Mouse (Mus musculus) T-helper 1 cell (primary cell): Measurements from ENCODE around the gene Rhov.

Source experiments
- in situ Hi-C: fragments of 300-600 bp; cut with MboI, MseI; formaldehyde crosslinking; loops from one replicate; pipeline ENCODE4 v1.15.1; 2025; ENCODE audit warnings: high pct_unique_total_duplicates

The Rhov gene

GRCm38 (mm10) chr2:119292281-119292680 lies 21.2 kb upstream of the Rhov start:
- in situ Hi-C loops: loop anchor here (5.0 kb wide), 1 partner anchor 255 kb away; no protein-coding TSS in a partner anchor

DNA sequence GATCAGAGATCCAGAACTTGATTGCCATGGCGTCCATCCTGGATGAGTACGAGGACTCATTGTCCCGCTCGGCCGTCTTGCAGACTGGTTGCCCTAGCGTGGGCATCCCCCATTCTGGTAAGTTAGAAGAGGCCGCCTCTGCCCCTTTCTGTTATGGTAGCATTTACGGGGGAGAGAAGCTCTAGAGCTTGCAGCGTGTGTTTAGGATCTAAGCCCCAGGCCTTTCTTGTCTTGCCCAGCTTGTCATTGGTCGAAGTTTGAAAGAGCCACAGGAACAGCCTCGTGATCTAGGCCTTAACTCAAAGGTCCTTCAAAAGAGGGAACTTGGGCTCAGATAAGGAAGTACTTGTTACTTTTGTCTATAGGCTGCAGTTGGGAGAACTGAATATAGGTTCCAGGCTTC lies 17.9 kb upstream of the Rhov start:
- in situ Hi-C loops: no loop called here

GRCm38 (mm10) chr2:119288270-119288882 lies 17.3 kb upstream of the Rhov start, which contains the start of gene Vps18:
Gene Vps18 (plus strand): TSS chr2:119288740.
- in situ Hi-C loops: no loop called here

DNA sequence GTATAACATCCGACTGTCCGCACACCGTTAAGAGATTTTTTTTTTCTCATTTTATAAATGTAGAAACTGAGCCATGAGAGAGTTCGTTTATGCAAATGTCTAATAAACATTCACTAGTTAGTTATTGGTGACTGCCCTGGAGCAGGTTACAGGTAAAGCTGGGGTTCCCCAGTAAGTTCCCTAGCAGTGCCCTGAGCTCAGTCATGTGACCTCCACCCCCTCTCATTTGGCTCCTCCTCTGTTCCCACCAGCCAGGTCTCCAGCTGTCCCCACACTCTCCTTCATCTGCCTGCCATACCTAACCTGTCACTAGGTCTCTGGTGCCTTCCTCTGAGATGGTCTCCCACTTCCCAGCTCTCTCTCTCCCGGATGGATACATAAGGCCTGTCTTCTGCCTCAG lies 16.3 kb upstream of the Rhov start:
- in situ Hi-C loops: no loop called here

DNA sequence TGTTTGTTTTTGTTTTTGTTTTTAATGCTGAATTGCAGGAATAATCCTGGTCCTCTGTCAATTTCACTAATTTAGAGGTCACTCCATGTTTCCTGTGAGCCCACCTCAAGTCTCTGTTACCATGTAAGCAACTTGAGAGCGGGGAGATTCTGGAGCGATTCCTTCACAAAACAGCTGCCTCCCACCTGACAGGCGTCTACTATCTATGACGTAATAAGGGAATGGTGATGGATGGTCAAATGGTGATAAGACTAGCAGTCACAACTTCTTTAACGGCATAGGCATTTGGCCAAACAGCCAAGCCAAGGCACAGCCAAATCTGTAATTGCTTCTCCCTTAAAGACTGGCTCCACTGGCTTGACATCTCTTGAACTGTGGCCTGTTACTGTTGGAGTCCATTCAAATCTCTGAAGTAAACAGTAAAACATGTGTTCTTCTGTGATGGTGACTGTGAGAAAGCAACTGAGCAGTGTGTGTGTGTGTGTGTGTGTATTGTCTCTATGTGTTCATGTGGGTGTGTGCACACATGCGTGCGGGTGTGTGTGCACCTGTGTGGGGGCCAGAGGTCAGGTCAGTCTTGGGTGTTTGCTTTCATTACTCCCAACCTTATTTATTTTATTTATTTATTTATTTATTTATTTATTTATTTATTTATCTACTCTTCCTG lies 11.0 kb upstream of the Rhov start:
- in situ Hi-C loops: loop anchor here (5.0 kb wide), 1 partner anchor 265 kb away; no protein-coding TSS in a partner anchor

- in situ Hi-C loops: no loop called here
Observed at GRCm38 (mm10) chr2:119277810-119278209, 6.7 kb upstream of the Rhov start.

DNA sequence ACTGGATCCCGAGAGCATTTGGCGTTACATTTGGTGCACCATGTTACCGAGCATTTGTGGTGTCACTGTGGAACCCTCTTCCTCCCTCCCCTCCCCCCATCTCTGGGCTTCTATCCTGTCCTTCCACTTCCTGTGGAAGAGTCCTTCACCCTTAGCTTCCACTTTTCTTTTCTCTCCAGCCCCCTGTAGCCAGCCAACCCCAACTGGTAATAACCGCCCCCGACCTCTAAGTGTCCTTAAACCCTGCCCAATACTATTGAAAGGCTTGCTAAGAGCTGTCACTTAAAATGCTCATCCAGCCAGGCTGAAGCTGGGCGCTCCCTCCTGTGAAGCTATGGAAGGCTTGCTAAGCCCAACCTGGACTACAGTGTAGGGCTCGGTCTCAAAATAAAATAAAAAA lies 5.9 kb upstream of the Rhov start:
- in situ Hi-C loops: no loop called here

GRCm38 (mm10) chr2:119274126-119274525 lies 3.1 kb upstream of the Rhov start:
- in situ Hi-C loops: no loop called here

- in situ Hi-C loops: no loop called here
Observed at GRCm38 (mm10) chr2:119270286-119270642, 808 bp downstream of the Rhov start.

GRCm38 (mm10) chr2:119263813-119264212 lies 7.3 kb downstream of the Rhov start:
- in situ Hi-C loops: no loop called here

DNA sequence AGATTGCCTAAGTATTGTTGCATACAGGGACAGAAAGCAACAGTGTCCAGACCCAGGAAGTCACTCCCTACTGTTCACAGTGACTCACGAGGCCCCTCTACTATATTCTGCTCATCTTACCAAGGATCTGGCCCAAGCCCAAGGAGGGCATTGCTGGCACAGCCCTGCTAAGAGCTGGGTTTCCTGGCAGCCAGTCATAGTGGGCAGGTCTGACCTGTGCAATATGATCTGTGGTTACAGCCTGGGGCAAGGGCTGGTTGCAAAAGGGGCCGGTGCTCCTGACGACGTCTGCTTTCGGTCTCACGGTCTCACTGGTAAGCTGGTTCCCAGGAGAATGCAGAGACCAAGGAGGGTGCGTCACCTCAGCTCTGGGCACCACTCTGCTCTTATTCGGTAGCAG lies 8.1 kb downstream of the Rhov start:
- in situ Hi-C loops: no loop called here

DNA sequence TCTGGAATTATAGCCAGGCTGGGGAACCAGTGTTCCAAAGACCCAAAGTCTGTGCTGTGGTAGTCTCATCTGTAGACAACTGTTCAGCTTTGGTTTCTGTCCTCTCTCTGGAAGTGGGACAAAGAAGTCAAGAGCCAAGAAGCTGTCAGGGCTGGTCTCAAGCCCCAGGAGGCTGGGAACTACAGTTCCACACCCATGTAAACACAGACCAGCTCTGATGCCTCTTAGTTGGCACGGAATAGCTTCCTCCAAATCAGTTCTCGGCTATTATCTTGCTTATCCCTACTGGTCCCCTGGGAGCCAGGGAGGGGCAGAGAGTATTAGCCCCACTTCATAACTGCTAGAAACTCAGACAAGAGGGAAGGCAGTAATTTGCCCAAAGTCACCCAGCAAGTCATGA lies 9.7 kb downstream of the Rhov start:
- in situ Hi-C loops: no loop called here

- in situ Hi-C loops: no loop called here
Observed at GRCm38 (mm10) chr2:119260518-119260917, 10.6 kb downstream of the Rhov start.

DNA sequence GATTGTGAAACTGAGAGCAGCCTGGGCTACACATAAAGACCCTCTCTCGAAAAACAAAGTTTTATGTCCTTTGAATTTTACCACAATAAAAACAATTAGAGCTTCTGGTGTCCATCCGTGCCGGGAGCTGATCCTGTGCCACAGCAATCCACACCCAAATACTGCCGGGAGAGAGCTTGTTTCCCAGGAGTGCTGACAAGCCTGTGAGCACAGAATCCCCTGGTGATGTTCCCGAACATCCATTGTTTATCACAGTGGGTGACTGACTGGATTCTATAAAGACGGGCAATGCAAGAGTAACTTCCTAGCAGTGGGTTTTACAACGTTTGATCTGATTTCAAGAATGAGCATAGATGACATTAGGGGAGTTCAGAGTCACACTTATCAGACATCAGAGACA lies 16.1 kb downstream of the Rhov start:
- in situ Hi-C loops: no loop called here

GRCm38 (mm10) chr2:119250826-119251478 lies 20.1 kb downstream of the Rhov start:
- in situ Hi-C loops: no loop called here

GRCm38 (mm10) chr2:119250377-119250776 lies 20.7 kb downstream of the Rhov start:
- in situ Hi-C loops: no loop called here

DNA sequence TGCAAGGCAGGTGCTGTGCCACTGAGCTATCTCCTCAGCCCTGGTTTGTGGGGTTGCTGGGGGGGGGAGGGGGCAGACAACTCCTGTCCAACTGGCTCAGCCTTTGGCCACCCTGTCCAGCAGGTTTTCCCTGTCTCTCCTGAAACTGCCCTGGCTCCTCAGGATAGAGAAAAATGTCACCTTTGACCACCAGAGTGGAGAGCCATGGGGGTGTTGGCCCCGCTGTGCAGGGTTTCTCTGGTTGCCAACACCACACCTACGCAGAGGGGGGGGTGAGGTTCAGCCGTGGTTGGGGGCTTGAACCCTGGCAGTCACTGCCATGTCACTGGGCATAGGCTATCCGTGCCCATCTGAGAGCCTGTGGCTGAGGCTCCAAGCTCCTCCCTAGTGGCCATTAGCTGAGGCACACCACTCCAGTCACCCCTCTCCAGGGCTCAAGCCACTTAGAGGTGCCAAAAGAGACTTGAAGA lies 21.4 kb downstream of the Rhov start:
- in situ Hi-C loops: no loop called here

GRCm38 (mm10) chr2:119247904-119248303 lies 23.2 kb downstream of the Rhov start:
- in situ Hi-C loops: no loop called here

DNA sequence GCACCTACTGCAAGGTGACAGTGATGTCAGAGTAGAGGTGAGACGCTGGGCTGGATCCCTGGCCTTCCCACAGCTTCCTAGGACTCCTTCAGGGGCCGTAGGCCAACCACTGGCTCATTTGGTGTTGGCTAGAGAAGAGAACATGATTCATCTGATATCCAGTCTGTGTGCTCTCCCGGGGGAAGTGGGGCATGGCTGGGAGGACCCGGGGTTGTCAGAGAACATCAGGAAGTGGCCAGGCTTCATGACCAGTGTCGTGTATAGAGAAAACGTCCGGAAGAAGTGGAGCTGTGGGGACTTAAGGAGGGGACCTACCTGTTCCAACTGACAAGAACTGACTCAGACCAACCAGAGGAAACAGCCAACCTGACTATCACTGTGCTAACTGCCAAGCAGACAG lies 25.8 kb downstream of the Rhov start:
- in situ Hi-C loops: no loop called here

DNA sequence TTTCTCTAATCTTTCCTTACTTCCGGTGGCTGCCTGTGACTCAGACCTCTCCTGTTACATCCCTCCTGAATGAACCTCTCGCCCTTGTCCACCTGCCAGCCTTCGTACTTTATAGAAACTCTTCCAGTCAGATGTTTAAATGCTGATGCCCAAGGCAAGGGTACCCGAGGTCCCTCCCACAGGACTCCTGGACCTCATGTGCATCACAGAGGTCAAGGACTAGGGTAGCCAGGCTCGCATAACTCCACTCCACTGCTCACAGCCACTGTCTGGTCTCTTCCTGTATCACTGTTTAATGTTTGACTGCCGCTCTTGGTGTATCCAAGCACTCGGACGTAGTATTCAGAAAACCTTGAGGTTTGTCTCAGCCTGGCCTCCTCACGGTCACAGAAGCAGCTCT lies 28.5 kb downstream of the Rhov start:
- in situ Hi-C loops: no loop called here

DNA sequence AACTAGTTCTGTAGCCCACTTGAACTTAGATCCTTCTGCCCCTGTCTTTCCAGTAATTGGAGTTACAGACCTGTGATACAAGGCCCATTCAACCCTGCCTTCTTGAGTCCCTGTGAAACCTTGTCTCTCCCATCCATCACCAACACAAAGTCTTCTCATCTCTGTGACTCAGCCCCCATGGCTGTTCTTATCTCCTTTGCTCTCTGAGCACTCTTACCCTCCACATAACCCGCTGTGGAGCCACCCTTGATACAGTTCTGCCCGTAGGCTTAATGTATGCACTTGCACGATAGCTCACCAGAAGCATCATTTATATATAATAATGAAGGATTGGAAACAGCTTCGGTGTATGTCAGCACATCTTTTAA lies 30.3 kb downstream of the Rhov start:
- in situ Hi-C loops: no loop called here

DNA sequence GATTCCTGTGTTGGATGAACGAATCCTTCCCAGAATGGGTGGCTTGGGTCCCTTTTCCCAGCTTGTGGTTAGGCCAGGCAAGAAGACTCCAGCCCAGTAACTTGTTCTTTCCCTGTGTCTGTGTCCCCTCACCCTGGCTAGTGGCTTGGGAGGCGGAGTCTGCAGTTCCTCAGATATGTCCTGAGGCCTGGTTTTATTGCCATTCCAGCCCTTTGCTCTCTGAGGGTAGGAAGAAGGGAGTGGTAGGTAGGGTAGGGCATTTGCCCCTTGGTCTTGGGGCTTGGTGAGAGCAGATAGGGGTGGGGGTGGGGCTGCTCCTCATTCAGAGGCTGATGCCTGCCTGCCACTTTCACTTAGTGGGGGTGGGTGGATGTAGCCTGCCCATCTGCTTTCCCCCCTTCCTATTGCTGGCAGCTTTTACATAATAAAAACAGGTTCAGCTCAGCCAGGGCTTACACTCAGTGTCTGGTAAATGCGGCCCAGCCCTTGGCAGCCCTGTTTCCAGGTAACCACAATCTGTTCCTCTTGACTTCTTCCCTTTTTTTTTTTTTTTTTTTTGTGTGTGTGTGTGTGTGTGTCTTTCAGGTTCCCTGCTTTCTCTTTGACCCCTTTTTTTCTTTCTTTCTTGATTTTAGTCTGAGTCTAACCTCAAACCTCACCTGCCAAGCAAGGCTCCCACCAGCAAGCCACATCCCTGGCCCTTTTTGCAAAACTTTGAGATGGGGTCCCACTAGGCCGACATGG lies 30.8 kb downstream of the Rhov start:
- in situ Hi-C loops: no loop called here
